Mouse (Mus musculus) neural tube, embryonic 12.5 days (tissue): Measurements from ENCODE around the gene Arhgap21. TPM values are rescaled to one million over a fixed set of nuclear protein-coding genes. Genes with fewer than 3 reads are reported as not detected.

Source experiments
- ATAC-seq: fragments of 200-750 bp; cut with Nextera tagmentation; 2 replicates; pipeline ENCODE4 v1.8.0; 2017; ENCODE audit warnings: low read depth, mild to moderate bottlenecking, moderate TSS enrichment, moderate library complexity; ENCODE audit not compliant: low FRiP score
- H3K27ac ChIP-seq: fragments of 300-500 bp; sonication (generic); 2 replicates; pipeline ENCODE4 v1.5.1; 2016
- H3K27me3 ChIP-seq: fragments of 300-500 bp; sonication (generic); replicated peaks from 2 replicates; pipeline ENCODE4 v1.6.1; 2016; ENCODE audit warnings: mild to moderate bottlenecking
- H3K36me3 ChIP-seq: fragments of 300-500 bp; sonication (generic); 2 replicates; pipeline ENCODE4 v1.6.1; 2016; ENCODE audit warnings: mild to moderate bottlenecking
- H3K4me1 ChIP-seq: fragments of 300-500 bp; sonication (generic); 2 replicates; pipeline ENCODE4 v1.6.1; 2016
- H3K4me2 ChIP-seq: fragments of 300-500 bp; sonication (generic); replicated peaks from 2 replicates; pipeline ENCODE4 v1.6.1; 2016; ENCODE audit warnings: mild to moderate bottlenecking
- H3K4me3 ChIP-seq: fragments of 300-500 bp; sonication (generic); 2 replicates; pipeline ENCODE4 v1.5.1; 2016
- H3K9ac ChIP-seq: fragments of 300-500 bp; sonication (generic); 2 replicates; pipeline ENCODE4 v1.6.1; 2016; ENCODE audit warnings: mild to moderate bottlenecking
- H3K9me3 ChIP-seq: fragments of 300-500 bp; sonication (generic); 2 replicates; pipeline ENCODE4 v1.6.1; 2016; ENCODE audit warnings: mild to moderate bottlenecking
- WGBS: fragments of 180-500 bp; shearing (Covaris S2); methylation state at CpG from one replicate; pipeline ENCODE4 v1.1.7; 2016; 5-methylcytosine and 5-hydroxymethylcytosine counted together
- polyA plus RNA-seq: library from polyadenylated mRNA; unstranded; fragments of >200 nt; fragmentation: Nextera tagmentation; extraction: Ambion mirVana; gene quantifications from 2 replicates; pipeline ENCODE4 v1.2.1, GENCODE M21; 2016

Arhgap21 gene
- polyA plus RNA-seq, 1 experiment from 2014 or later = 50.6 TPM

- ATAC-seq = no peak
- no peaks in the 10 kb centered on the region for H3K9me3 ChIP-seq
- H3K27ac ChIP-seq = no peak overlapping the region
- H3K4me1 ChIP-seq = peaks cover 2% of the 10 kb centered on the region; the same call in 1 of the 2 replicates
- H3K4me2 ChIP-seq = no peak overlapping the region
- no peak overlapping the region for H3K9ac ChIP-seq
- no peaks in the 10 kb centered on the region for H3K27me3 ChIP-seq
- H3K4me3 ChIP-seq = no peak overlapping the region
- H3K36me3 ChIP-seq = no peaks in the 10 kb centered on the region
These were observed 40.2 kb downstream of the Arhgap21 start for GRCm38 (mm10) chr2:20928454-20928853.

DNA sequence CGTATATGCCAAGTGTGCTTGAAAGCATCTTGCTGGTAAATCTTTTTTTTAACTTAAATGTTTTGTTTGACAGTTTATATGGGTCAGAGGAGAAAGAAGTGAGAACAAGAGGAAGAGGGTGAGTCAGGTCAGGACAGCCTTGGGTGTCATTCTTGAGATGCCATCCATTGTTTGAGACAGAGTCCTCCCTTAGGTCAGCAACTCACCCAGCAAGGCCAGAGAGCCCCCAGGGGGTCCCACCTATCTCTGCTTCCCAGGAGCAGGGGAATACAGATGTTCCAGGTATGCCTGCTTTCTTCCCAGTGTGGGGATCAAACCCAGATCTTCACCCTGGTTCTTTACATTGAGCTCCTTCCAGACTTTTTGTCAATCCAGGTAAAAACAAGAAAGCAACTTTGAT lies 43.7 kb downstream of the Arhgap21 start:
- H3K4me3 ChIP-seq = no peak overlapping the region
- 76% methylated on average over 1 of the region's 1 CpGs for WGBS
- no peaks in the 10 kb centered on the region for H3K9me3 ChIP-seq
- H3K27ac ChIP-seq = no peak overlapping the region
- no peak overlapping the region for H3K9ac ChIP-seq
- no peak overlapping the region for H3K4me2 ChIP-seq
- no peaks in the 10 kb centered on the region for H3K27me3 ChIP-seq
- peaks cover 19% of the 10 kb centered on the region for H3K4me1 ChIP-seq
- H3K36me3 ChIP-seq = no peaks in the 10 kb centered on the region
- ATAC-seq = no peak

DNA sequence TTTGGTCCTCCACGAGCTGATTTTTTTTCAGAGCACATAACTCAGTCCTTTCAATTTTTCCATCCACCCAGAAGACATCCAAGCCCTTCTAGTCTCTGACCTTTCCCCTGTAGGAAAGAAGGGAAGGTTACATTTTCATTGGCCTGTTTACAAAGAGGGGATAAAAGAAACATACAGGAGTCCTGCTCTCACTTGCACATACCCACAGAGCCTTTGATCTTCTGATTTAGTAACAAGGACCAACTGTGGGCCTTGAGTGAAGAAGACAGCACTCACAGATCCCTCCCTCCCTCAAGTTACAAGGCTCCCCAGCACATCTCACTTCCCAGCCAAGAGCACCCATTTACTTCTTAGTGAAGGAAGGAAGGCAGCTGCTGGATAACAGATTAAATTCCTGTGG lies 46.3 kb downstream of the Arhgap21 start:
- no peak for ATAC-seq

GRCm38 (mm10) chr2:20921558-20921957 lies 47.1 kb downstream of the Arhgap21 start:
- Histone ChIP-seq H3K4me1 (peaks cover 19% of the 10 kb centered on the region), H3K9ac (no peak overlapping the region), H3K4me3 (no peak overlapping the region), H3K27me3 (no peaks in the 10 kb centered on the region), H3K36me3 (no peaks in the 10 kb centered on the region), H3K4me2 (no peak overlapping the region), H3K9me3 (no peaks in the 10 kb centered on the region), H3K27ac (no peak overlapping the region)
- 30% methylated on average over 2 of the region's 2 CpGs for WGBS
- no peak for ATAC-seq

More for the DNA sequence above, 46.3 kb downstream of the Arhgap21 start:
- Histone ChIP-seq H3K4me3 (no peak overlapping the region), H3K9ac (no peak overlapping the region), H3K27me3 (no peaks in the 10 kb centered on the region), H3K27ac (no peak overlapping the region), H3K4me2 (no peak overlapping the region), H3K4me1 (peaks cover 19% of the 10 kb centered on the region), H3K9me3 (no peaks in the 10 kb centered on the region), H3K36me3 (no peaks in the 10 kb centered on the region)
- 9% methylated on average over 1 of the region's 1 CpGs for WGBS

GRCm38 (mm10) chr2:20921021-20921420 lies 47.7 kb downstream of the Arhgap21 start:
- H3K9me3 ChIP-seq = no peaks in the 10 kb centered on the region
- no peak overlapping the region for H3K27ac ChIP-seq
- peaks cover 19% of the 10 kb centered on the region for H3K4me1 ChIP-seq
- ATAC-seq = no peak
- H3K4me3 ChIP-seq = no peak overlapping the region
- no peak overlapping the region for H3K4me2 ChIP-seq
- no peaks in the 10 kb centered on the region for H3K36me3 ChIP-seq
- WGBS = 92% methylated on average over 1 of the region's 1 CpGs
- no peaks in the 10 kb centered on the region for H3K27me3 ChIP-seq
- no peak overlapping the region for H3K9ac ChIP-seq

DNA sequence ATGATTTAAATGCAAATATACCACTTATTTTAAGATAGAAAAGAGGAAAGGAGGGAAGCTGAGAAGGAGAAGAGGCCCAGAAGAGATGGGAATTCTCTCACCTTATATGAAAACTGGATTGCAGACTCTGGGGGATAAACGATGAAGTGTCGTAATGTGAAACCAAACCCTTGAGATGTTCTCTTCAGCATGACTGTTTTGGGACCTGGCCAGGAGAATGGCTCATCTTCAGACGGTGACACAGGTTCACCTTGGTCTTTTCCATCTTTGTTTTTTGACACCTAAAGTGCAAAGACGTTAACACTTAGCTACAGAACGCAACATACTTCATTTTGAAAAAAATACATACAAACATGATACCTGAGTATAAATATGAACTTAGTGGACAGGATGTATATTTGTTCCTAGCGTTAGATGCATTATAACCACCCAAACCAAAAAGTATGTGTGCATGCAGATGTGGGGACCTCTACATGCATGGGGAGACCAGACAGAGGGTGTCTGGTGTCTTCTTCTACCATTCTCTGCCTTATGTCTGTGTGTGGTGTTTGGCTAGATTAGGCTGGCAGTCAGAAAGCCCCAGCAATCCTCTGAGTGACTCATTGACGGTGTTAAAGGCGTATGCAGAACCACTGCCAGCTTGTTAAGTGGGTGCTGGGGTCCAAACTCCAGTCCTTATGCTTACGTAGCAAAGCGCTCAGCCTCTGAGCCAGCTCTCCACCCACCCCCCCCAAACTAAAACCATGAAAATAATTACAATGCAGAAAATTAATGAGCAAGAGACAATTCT lies 54.0 kb downstream of the Arhgap21 start:
- no peak for ATAC-seq
- Histone ChIP-seq H3K4me1 (no peaks in the 10 kb centered on the region), H3K27me3 (no peaks in the 10 kb centered on the region), H3K36me3 (peaks cover 7% of the 10 kb centered on the region; the same call in 1 of the 2 replicates), H3K4me3 (no peak overlapping the region), H3K9ac (no peak overlapping the region), H3K9me3 (no peaks in the 10 kb centered on the region), H3K27ac (no peak overlapping the region), H3K4me2 (no peak overlapping the region)
- 91% methylated on average over 10 of the region's 10 CpGs for WGBS

DNA sequence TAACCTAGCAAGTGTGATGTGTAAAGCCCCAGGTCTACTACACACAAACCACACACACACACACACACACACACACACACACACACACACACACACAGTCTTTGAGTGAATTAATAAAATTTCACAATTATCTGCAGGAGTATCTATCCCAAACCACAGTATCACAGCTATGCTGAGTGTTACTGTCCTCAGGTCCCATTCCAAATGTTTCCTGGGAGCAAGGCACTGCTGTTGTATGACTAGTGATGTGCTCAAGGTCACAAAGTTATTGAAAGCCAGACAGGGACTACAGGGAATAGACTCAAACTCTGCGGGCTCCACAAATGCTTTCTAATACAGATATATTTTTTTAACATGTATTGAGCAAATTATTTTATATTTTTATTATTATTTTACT lies 55.7 kb downstream of the Arhgap21 start:
- Histone ChIP-seq H3K4me1 (no peaks in the 10 kb centered on the region), H3K36me3 (peaks cover 13% of the 10 kb centered on the region; the same call in 1 of the 2 replicates), H3K27me3 (no peaks in the 10 kb centered on the region), H3K27ac (no peak overlapping the region), H3K9ac (no peak overlapping the region), H3K4me3 (no peak overlapping the region), H3K4me2 (no peak overlapping the region), H3K9me3 (no peaks in the 10 kb centered on the region)
- ATAC-seq = no peak
- WGBS = 98% methylated on average over 1 of the region's 1 CpGs

GRCm38 (mm10) chr2:20912348-20913018 lies 56.2 kb downstream of the Arhgap21 start:
- H3K36me3 ChIP-seq = peaks cover 13% of the 10 kb centered on the region; the same call in 1 of the 2 replicates
- H3K9ac ChIP-seq = no peak overlapping the region
- H3K4me2 ChIP-seq = no peak overlapping the region
- WGBS = 89% methylated on average over 11 of the region's 11 CpGs
- no peak overlapping the region for H3K27ac ChIP-seq
- H3K4me3 ChIP-seq = no peak overlapping the region
- no peaks in the 10 kb centered on the region for H3K4me1 ChIP-seq
- ATAC-seq = no peak
- H3K9me3 ChIP-seq = no peaks in the 10 kb centered on the region
- no peaks in the 10 kb centered on the region for H3K27me3 ChIP-seq

DNA sequence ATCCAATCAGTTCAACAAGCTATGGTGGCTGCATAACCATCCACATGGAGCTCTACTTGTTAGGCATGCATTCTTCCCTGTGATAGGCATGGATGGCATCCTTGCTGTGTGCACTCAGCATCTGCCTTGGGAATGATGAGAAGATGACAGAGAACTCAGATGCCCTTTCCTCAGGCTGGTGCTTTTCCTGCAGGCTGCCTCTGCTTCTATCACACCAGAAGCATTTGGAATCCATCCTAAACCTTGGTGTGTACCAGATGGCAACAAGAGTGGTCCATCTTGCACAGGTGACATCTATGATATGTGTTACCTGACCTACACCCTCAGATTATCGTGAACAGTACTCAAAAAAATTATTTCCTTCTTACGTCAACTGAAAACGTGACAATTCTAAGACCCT lies 58.2 kb downstream of the Arhgap21 start:
- 96% methylated on average over 3 of the region's 3 CpGs for WGBS
- Histone ChIP-seq H3K27ac (no peak overlapping the region), H3K27me3 (no peaks in the 10 kb centered on the region), H3K4me1 (no peaks in the 10 kb centered on the region), H3K9me3 (no peaks in the 10 kb centered on the region), H3K36me3 (peaks cover 13% of the 10 kb centered on the region; the same call in 1 of the 2 replicates), H3K4me3 (no peak overlapping the region), H3K9ac (no peak overlapping the region), H3K4me2 (no peak overlapping the region)
- no peak for ATAC-seq

- Histone ChIP-seq H3K9me3 (no peaks in the 10 kb centered on the region), H3K4me3 (no peak overlapping the region), H3K4me1 (no peaks in the 10 kb centered on the region), H3K27me3 (no peaks in the 10 kb centered on the region), H3K36me3 (peaks cover 15% of the 10 kb centered on the region; the same call in 1 of the 2 replicates), H3K4me2 (no peak overlapping the region), H3K27ac (no peak overlapping the region), H3K9ac (no peak overlapping the region)
- no peak for ATAC-seq
- 80% methylated on average over 7 of the region's 7 CpGs for WGBS
These were observed 59.3 kb downstream of the Arhgap21 start for GRCm38 (mm10) chr2:20909404-20909803.

GRCm38 (mm10) chr2:20907291-20907690 lies 61.4 kb downstream of the Arhgap21 start:
- Histone ChIP-seq H3K4me2 (no peak overlapping the region), H3K4me1 (no peaks in the 10 kb centered on the region), H3K36me3 (peaks cover 12% of the 10 kb centered on the region; the same call in 1 of the 2 replicates), H3K27ac (no peak overlapping the region), H3K9ac (no peak overlapping the region), H3K27me3 (no peaks in the 10 kb centered on the region), H3K4me3 (no peak overlapping the region), H3K9me3 (no peaks in the 10 kb centered on the region)
- WGBS = 93% methylated on average over 3 of the region's 3 CpGs
- no peak for ATAC-seq

DNA sequence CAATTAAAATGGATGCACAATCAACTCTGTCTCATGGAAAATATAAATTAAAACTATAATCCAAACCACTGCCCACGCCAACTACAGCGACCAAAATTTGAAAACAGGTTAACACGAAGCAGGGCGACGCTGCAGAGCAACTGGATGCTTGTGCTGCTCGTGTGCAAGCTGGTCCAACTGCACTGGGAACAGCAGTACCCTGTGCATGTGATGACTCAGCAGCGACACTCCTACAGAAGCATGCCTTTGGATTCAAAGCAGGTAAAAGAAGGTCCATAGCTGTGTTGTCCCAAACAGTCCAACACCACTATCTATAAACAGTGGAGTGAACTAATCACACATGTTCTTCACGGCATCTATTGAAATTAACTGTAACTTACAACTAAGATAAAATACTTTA lies 63.3 kb downstream of the Arhgap21 start:
- Histone ChIP-seq H3K9me3 (no peaks in the 10 kb centered on the region), H3K4me2 (no peak overlapping the region), H3K4me3 (no peak overlapping the region), H3K9ac (no peak overlapping the region), H3K27me3 (no peaks in the 10 kb centered on the region), H3K27ac (no peak overlapping the region), H3K36me3 (peaks cover 8% of the 10 kb centered on the region; the same call in 1 of the 2 replicates), H3K4me1 (no peaks in the 10 kb centered on the region)
- 96% methylated on average over 8 of the region's 8 CpGs for WGBS
- no peak for ATAC-seq
